Mouse (Mus musculus) stomach, postnatal 0 days (tissue): ENCODE measurements around the gene Lenep.

ENCODE experiments used
- CTCF ChIP-seq: IDR thresholded peaks from 2 replicates; pipeline ENCODE4 v1.5.1; 2016; ENCODE audit warnings: antibody characterized with exemption, low read depth, mild to moderate bottlenecking, moderate library complexity
- EP300 ChIP-seq: optimal IDR thresholded peaks from 2 replicates; pipeline ENCODE3; 2016; ENCODE audit warnings: antibody characterized with exemption

DNA sequence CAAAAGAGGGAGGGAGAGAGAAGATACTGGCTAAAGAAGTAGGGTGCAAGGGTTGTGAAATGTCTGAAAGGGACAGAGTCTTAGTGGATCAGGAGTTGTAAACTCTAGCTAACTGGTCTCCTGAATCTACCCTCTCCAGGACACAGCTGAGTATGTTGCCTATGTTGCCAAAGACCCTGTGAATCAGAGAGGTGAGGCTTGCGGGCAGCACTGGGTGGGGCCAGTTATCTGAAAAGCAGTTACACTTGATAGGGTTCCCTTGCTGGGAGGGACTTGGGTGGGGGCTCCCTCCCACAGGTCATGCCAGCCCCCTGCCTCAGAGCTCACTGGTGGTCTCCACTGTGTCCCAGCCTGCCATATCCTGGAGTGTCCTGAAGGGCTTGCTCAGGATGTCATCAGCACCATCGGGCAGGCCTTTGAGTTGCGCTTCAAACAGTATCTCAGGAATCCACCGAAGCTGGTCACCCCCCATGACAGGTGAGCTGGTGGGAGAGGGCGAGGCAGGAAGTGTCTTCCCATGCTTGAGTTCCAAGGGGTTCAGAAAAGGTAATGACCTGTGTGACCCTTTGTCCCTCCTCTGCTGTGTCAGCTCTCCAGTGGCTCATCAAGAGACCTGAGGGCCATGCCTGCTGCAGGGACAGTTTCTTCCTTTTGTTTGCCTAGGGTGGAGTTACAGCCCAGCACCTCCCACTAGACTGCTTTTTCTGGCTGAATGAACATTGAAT lies 22.0 kb upstream of the Lenep start:
- TF ChIP-seq CTCF (no peak), EP300 (no peak)
